ENCODE assay signal across 24 mouse cellular contexts in the genomic region with DNA sequence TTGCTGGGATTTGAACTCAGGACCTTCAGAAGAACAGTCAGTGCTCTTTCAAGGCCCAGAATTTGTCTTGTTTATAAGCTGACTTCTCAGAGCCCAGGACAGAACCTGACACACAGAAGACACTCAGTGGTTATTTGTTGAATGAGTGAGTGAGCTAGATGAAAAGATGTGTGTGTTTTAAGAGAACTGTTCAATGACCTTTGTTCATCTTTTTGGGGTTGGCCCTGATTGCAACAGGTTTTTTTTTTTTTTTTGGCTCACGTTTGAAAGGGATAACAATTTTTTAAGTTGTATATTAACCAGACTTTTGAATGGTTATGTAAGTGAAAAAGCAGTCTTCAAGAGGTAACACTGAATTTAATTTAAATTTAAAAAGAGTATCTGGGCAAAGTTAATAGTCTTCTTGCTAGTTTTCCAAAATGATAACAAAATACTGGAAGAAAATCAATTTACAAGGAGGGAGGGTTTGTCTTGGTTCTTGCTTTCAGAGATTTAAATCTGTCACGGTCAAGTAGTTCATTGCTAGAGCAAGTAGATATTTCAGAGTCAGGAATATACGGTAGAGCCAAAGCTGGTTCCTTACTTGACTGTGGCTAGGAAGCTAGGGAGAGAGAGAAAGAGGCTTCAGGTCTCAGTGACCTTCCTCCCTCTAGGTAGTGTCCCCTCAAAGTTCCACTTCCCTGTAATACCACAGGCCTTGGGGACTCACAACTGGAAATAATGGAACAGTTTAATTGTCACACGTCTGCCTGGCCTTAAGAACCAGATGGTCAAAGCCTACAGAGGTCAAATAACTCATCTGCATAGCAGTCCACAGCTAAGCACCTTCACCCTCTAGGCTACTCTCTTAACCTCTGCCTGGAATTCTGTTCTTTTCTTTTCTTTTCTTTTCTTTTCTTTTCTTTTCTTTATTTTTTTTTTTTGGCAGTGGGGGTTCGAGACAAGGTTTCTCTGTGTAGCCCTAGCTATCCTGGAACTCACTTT. TPM values are rescaled to one million over a fixed set of nuclear protein-coding genes. Genes with fewer than 3 reads are reported as not detected.
DNase-seq lines count a peak whose midpoint lies in the region; ATAC-seq and TF ChIP-seq lines count a peak whose summit lies in the region.
"Had no signal": no experiment of that assay in that cellular context is flagged by ENCODE, and none has a peak within 500 bp of the region (broad histone marks: within the 10 kb centered on the region; RNA-seq: fewer than 3 reads in every experiment).

No protein-coding gene starts in this region.

- peak; percentile 55 for DNase-seq in heart, adult 11 months
- no peak for DNase-seq in heart, postnatal 10 days
- peak; percentile 79 for DNase-seq in kidney, adult 9 months
- no peak for DNase-seq in frontal cortex, postnatal 14 days (ENCODE audit: low spot score in 2 of 2)
- no peak for DNase-seq in lung, adult 2 months
- DNase-seq: adrenal gland, adult 8-10 months; B cell, adult 2 months; cerebellum, adult 11 months; cerebellum, adult 8-10 months; cerebellum, postnatal 14 days; embryo, embryonic 11 days; gastrocnemius, postnatal 36 days; heart, adult 18-20 months; heart, postnatal 14 days had no signal

- no peak overlapping the region for H3K4me3 ChIP-seq in kidney, embryonic 14.5 days (ENCODE audit: low read length)
- no peak overlapping the region for H3K4me3 ChIP-seq in ES-Bruce4 (ENCODE audit: low read depth, low read length)
- no peak overlapping the region for H3K4me3 ChIP-seq in liver, embryonic 16.5 days (ENCODE audit: low read depth, low read length)
- no peak overlapping the region for H3K4me3 ChIP-seq in lung, adult 2 months (replicated peaks; ENCODE audit: extremely low read depth, low read depth, low read length)
- H3K4me3 ChIP-seq: embryonic facial prominence, embryonic 15.5 days; erythroblast, embryonic 14.5 days; forebrain, embryonic 10.5 days; heart, embryonic 10.5 days; hindbrain, embryonic 13.5 days had no signal

- no peaks in the 10 kb centered on the region for H3K9me3 ChIP-seq in kidney, embryonic 14.5 days (ENCODE audit: control insufficient read depth, low read length)
- no peaks in the 10 kb centered on the region for H3K9me3 ChIP-seq in ES-Bruce4 (replicated peaks; ENCODE audit: control insufficient read depth, insufficient read depth, low read length, poor library complexity, severe bottlenecking)
- no peaks in the 10 kb centered on the region for H3K9me3 ChIP-seq in liver, embryonic 16.5 days (replicated peaks; ENCODE audit: control insufficient read depth, low read length)
- H3K9me3 ChIP-seq: embryonic facial prominence, embryonic 15.5 days; forebrain, embryonic 10.5 days; heart, embryonic 10.5 days; hindbrain, embryonic 13.5 days had no signal

- no peak overlapping the region for H3K27ac ChIP-seq in kidney, embryonic 14.5 days (ENCODE audit: low read depth, low read length)
- H3K27ac ChIP-seq in ES-Bruce4 (ENCODE audit: insufficient read depth, low read length), result peak overlapping the region; percentile 94
- H3K27ac ChIP-seq in liver, embryonic 16.5 days (ENCODE audit: low read length), result peak overlapping the region; percentile 74
- H3K27ac ChIP-seq: heart, embryonic 10.5 days; hindbrain, embryonic 13.5 days had no signal

- TF ChIP-seq POLR2A in ES-Bruce4 (IDR thresholded peaks at IDR 0.05; ENCODE audit: insufficient read depth, low read length), result no peak
- no peak for TF ChIP-seq POLR2A in lung, adult 2 months (IDR thresholded peaks at IDR 0.05; ENCODE audit: borderline replicate concordance, extremely low read depth, low read depth, low read length)

- ATAC-seq in kidney, embryonic 14.5 days (ENCODE audit: low FRiP score, low TSS enrichment), result no peak
- peak; percentile 56; the same call in 1 of the 2 replicates for ATAC-seq in liver, embryonic 16.5 days (ENCODE audit: low read depth)
- ATAC-seq: CD4-positive, CD25-positive, alpha-beta regulatory T cell, adult 4 months; Patski had no signal

- H3K4me1 ChIP-seq in kidney, embryonic 14.5 days (ENCODE audit: control insufficient read depth, insufficient read depth, low read length), result 0 out of 2 replicates have a peak, but pooled peaks cover 9% of the 10 kb centered on the region
- peaks cover 12% of the 10 kb centered on the region for H3K4me1 ChIP-seq in ES-Bruce4 (ENCODE audit: control insufficient read depth, insufficient read depth, low read length)
- H3K4me1 ChIP-seq in liver, embryonic 16.5 days (ENCODE audit: control insufficient read depth, low read depth, low read length), result no peaks in the 10 kb centered on the region; the same call in 1 of the 2 replicates
- no peaks in the 10 kb centered on the region for H3K4me1 ChIP-seq in lung, adult 2 months (ENCODE audit: control insufficient read depth, insufficient read depth, low read length)

- no peaks in the 10 kb centered on the region for H3K36me3 ChIP-seq in kidney, embryonic 14.5 days (ENCODE audit: control insufficient read depth, insufficient read depth, low read length)
- H3K36me3 ChIP-seq in ES-Bruce4 (ENCODE audit: control insufficient read depth, insufficient read depth, low read length, poor library complexity, severe bottlenecking), result no peaks in the 10 kb centered on the region
- no peaks in the 10 kb centered on the region for H3K36me3 ChIP-seq in liver, embryonic 16.5 days (ENCODE audit: control insufficient read depth, insufficient read depth)
- H3K36me3 ChIP-seq: embryonic facial prominence, embryonic 15.5 days; forebrain, embryonic 10.5 days; heart, embryonic 10.5 days; hindbrain, embryonic 13.5 days had no signal

- intact Hi-C loops in heart, postnatal 10 days (cut with DNase I), result no loop called here

- WGBS in kidney, embryonic 14.5 days, result 57% methylated on average over 5 of the region's 5 CpGs
- 54% methylated on average over 5 of the region's 5 CpGs for WGBS in liver, embryonic 16.5 days (ENCODE audit: insufficient replicate concordance)
- 86% methylated on average over 5 of the region's 5 CpGs for WGBS in lung, adult 2 months

- no peak for TF ChIP-seq CTCF in ES-Bruce4 (IDR thresholded peaks at IDR 0.05; ENCODE audit: low read depth, low read length)
- no peak for TF ChIP-seq CTCF in lung, adult 2 months (IDR thresholded peaks at IDR 0.05; ENCODE audit: insufficient read depth, low read length)

- TF ChIP-seq EP300 in ES-Bruce4 (IDR thresholded peaks at IDR 0.05; ENCODE audit: insufficient read depth, low read depth, low read length), result peak; percentile 65; the same call in 1 of the 2 replicates

- H3K4me2 ChIP-seq in kidney, embryonic 14.5 days (replicated peaks; ENCODE audit: low read depth, low read length), result no peak overlapping the region
- no peak overlapping the region for H3K4me2 ChIP-seq in liver, embryonic 16.5 days (ENCODE audit: low read depth, low read length)
- H3K4me2 ChIP-seq: embryonic facial prominence, embryonic 15.5 days; hindbrain, embryonic 13.5 days had no signal

- no peaks in the 10 kb centered on the region for H3K27me3 ChIP-seq in kidney, embryonic 14.5 days (ENCODE audit: control insufficient read depth, insufficient read depth, low read length)
- H3K27me3 ChIP-seq in ES-Bruce4 (ENCODE audit: control insufficient read depth, insufficient read depth, low read length, poor library complexity, severe bottlenecking), result no peaks in the 10 kb centered on the region
- H3K27me3 ChIP-seq in liver, embryonic 16.5 days (ENCODE audit: control insufficient read depth, insufficient read depth, low read depth, low read length), result no peaks in the 10 kb centered on the region
- H3K27me3 ChIP-seq: embryonic facial prominence, embryonic 15.5 days; hindbrain, embryonic 13.5 days; Patski had no signal

- H3K9ac ChIP-seq in kidney, embryonic 14.5 days (ENCODE audit: low read depth, low read length), result no peak overlapping the region
- H3K9ac ChIP-seq in ES-Bruce4 (ENCODE audit: low read depth, poor library complexity, severe bottlenecking), result no peak overlapping the region
- H3K9ac ChIP-seq in liver, embryonic 16.5 days (ENCODE audit: low read depth, low read length), result no peak overlapping the region
- H3K9ac ChIP-seq: embryonic facial prominence, embryonic 15.5 days; hindbrain, embryonic 13.5 days had no signal

RNA-seq across cellular contexts. Expression of a gene that starts 9.8 kb away (rescaled TPM):
- total RNA-seq in heart, postnatal 10 days (2021), result 100 to 1,000 TPM; 115 to 117 TPM
- polyA plus RNA-seq in kidney, embryonic 14.5 days (2014; fragmentation: Nextera tagmentation; extraction: Ambion mirVana), result 570 and 666 TPM in 2 replicates
- polyA plus RNA-seq in ES-Bruce4 (2011; ENCODE audit: insufficient read depth, insufficient read length, low read depth, missing spikeins), result 584 and 623 TPM in 2 replicates
- 100.0 and 103 TPM in 2 replicates for polyA plus RNA-seq in liver, embryonic 16.5 days (2015; fragmentation: Nextera tagmentation; extraction: Ambion mirVana)
- polyA plus RNA-seq in lung, adult 2 months (2012; rRNA removed), result 165 and 170 TPM in 2 replicates

Comparison
In these comparisons a context has a peak if more than half of its experiments do, and no peak if none do; other contexts are left out.
1. DNase-seq: peak in heart, adult 11 months (single experiment) and kidney, adult 9 months (single experiment); none in heart, postnatal 10 days (0 of 2), frontal cortex, postnatal 14 days (0 of 2) and lung, adult 2 months (single experiment).